Mouse (Mus musculus): Measurements from ENCODE around the gene Zbtb20.

- TF ChIP-seq POLR2A (IDR thresholded peaks at IDR 0.05; ENCODE audit: low read depth, low read length) (no peak), CTCF (IDR thresholded peaks at IDR 0.05; ENCODE audit: extremely low read depth, insufficient read length, insufficient replicate concordance, low read depth, low read length) (no peak)
Measured at GRCm38 (mm10) chr16:43303245-43304197, 427.8 kb downstream of the Zbtb20 start.

Measured in small intestine, adult 2 months (tissue).